Mouse (Mus musculus) forebrain, postnatal 0 days (tissue): ENCODE measurements around the gene Il17re. TPM values are rescaled to one million over a fixed set of nuclear protein-coding genes. Genes with fewer than 3 reads are reported as not detected.

Source experiments
- ATAC-seq: fragments of 200-750 bp; cut with Nextera tagmentation; 2 replicates; pipeline ENCODE4 v1.8.0; 2017; ENCODE audit warnings: mild to moderate bottlenecking, moderate library complexity
- DNase-seq: peaks from one replicate; pipeline ENCODE4 v3.0.0-alpha.2; 2015
- H3K27ac ChIP-seq: fragments of 300-500 bp; sonication (generic); 2 replicates; pipeline ENCODE4 v1.5.1; 2014; ENCODE audit warnings: low read depth, mild to moderate bottlenecking, antibody characterized with exemption, low read length, moderate library complexity, mixed read lengths
- H3K27me3 ChIP-seq: fragments of 300-500 bp; sonication (generic); 2 replicates; pipeline ENCODE4 v1.6.1; 2014; ENCODE audit warnings: mild to moderate bottlenecking, low read length, mixed read lengths; ENCODE audit not compliant: insufficient read depth
- H3K36me3 ChIP-seq: fragments of 300-500 bp; sonication (generic); 2 replicates; pipeline ENCODE4 v1.6.1; 2014; ENCODE audit warnings: mild to moderate bottlenecking, moderate library complexity; ENCODE audit not compliant: insufficient read depth
- H3K4me1 ChIP-seq: fragments of 300-500 bp; sonication (generic); 2 replicates; pipeline ENCODE4 v1.6.1; 2014; ENCODE audit warnings: antibody characterized with exemption; ENCODE audit not compliant: insufficient read depth
- H3K4me2 ChIP-seq: fragments of 300-500 bp; sonication (generic); 2 replicates; pipeline ENCODE4 v1.6.1; 2014; ENCODE audit warnings: low read depth, mild to moderate bottlenecking, moderate library complexity
- H3K4me3 ChIP-seq: fragments of 300-500 bp; sonication (generic); 2 replicates; pipeline ENCODE4 v1.5.1; 2014; ENCODE audit warnings: low read depth, low read length, mixed read lengths
- H3K9ac ChIP-seq: fragments of 300-500 bp; sonication (generic); 2 replicates; pipeline ENCODE4 v1.6.1; 2014; ENCODE audit warnings: mild to moderate bottlenecking
- H3K9me3 ChIP-seq: fragments of 300-500 bp; sonication (generic); 2 replicates; pipeline ENCODE4 v1.6.1; 2016; ENCODE audit warnings: low read length
- CTCF ChIP-seq: sonication (generic); IDR thresholded peaks from 2 replicates; pipeline ENCODE4 v1.5.1; 2016; ENCODE audit warnings: antibody characterized with exemption, control low read depth, low read depth
- WGBS: fragments of 180-500 bp; shearing (Covaris S2); extraction: QIAGEN DNeasy Blood & Tissue Kit; methylation state at CpG from one replicate; pipeline ENCODE4 v1.1.7; 2014; 5-methylcytosine and 5-hydroxymethylcytosine counted together
- polyA plus RNA-seq: library from polyadenylated mRNA; unstranded; fragments of >200 nt; fragmentation: Nextera tagmentation; extraction: Ambion mirVana; gene quantifications from 2 replicates; pipeline ENCODE4 v1.2.1, GENCODE M21; 2015
- total RNA-seq: library from RNA; depleted of rRNA; stranded (reverse); fragments of >200 nt; gene quantifications from 2 replicates; pipeline ENCODE4 v1.2.3, GENCODE M21; 2014

The Il17re gene
- total and polyA plus RNA-seq, 2 experiments from 2014 or later: 0.28 TPM; not detected in 1

- WGBS: 91% methylated on average over 6 of the region's 6 CpGs
Measured at GRCm38 (mm10) chr6:113473715-113474114, 15.4 kb downstream of the Il17re start.

GRCm38 (mm10) chr6:113477353-113477752 lies 19.1 kb downstream of the Il17re start:
- WGBS: 63% methylated on average over 7 of the region's 7 CpGs
- DNase-seq (no peak), ATAC-seq (no peak)
- Histone ChIP-seq H3K9me3 (no peaks in the 10 kb centered on the region), H3K4me1 (no peaks in the 10 kb centered on the region), H3K27ac (no peak overlapping the region), H3K4me2 (no peak overlapping the region), H3K9ac (no peak overlapping the region), H3K27me3 (no peaks in the 10 kb centered on the region), H3K36me3 (no peaks in the 10 kb centered on the region), H3K4me3 (no peak overlapping the region)
- no peak for TF ChIP-seq CTCF

More at GRCm38 (mm10) chr6:113473715-113474114, 15.4 kb downstream of the Il17re start:
- Histone ChIP-seq H3K4me1 (0 out of 2 replicates have a peak, but pooled peaks cover 4% of the 10 kb centered on the region), H3K9ac (no peak overlapping the region), H3K27me3 (peaks cover 13% of the 10 kb centered on the region), H3K4me2 (no peak overlapping the region), H3K4me3 (no peak overlapping the region), H3K27ac (no peak overlapping the region), H3K9me3 (no peaks in the 10 kb centered on the region), H3K36me3 (no peaks in the 10 kb centered on the region)
- DNase-seq (no peak), ATAC-seq (no peak)
- no peak for TF ChIP-seq CTCF

- no peak for TF ChIP-seq CTCF
- DNase-seq (no peak), ATAC-seq (no peak)
Measured at GRCm38 (mm10) chr6:113478906-113479305, 20.6 kb downstream of the Il17re start.

GRCm38 (mm10) chr6:113480555-113481373 lies 22.5 kb downstream of the Il17re start:
- Histone ChIP-seq H3K9me3 (no peaks in the 10 kb centered on the region), H3K4me2 (no peak overlapping the region), H3K36me3 (no peaks in the 10 kb centered on the region), H3K4me1 (peaks cover 19% of the 10 kb centered on the region), H3K4me3 (no peak overlapping the region), H3K27ac (no peak overlapping the region), H3K9ac (no peak overlapping the region), H3K27me3 (no peaks in the 10 kb centered on the region)
- ATAC-seq (no peak), DNase-seq (no peak)
- WGBS: 58% methylated on average over 18 of the region's 18 CpGs
- TF ChIP-seq CTCF: no peak

More at GRCm38 (mm10) chr6:113478906-113479305, 20.6 kb downstream of the Il17re start:
- no peaks in the 10 kb centered on the region for H3K27me3 ChIP-seq
- H3K4me2 ChIP-seq: no peak overlapping the region
- no peaks in the 10 kb centered on the region for H3K9me3 ChIP-seq
- WGBS: 79% methylated on average over 10 of the region's 10 CpGs
- no peak overlapping the region for H3K9ac ChIP-seq
- no peak overlapping the region for H3K27ac ChIP-seq
- no peaks in the 10 kb centered on the region for H3K36me3 ChIP-seq
- no peak overlapping the region for H3K4me3 ChIP-seq
- peaks cover 4% of the 10 kb centered on the region for H3K4me1 ChIP-seq

- 5% methylated on average over 65 of the region's 65 CpGs for WGBS
- Histone ChIP-seq H3K4me1 (peaks cover 19% of the 10 kb centered on the region), H3K27ac (peak overlapping the region; percentile 88), H3K9ac (peak overlapping the region; percentile 83), H3K27me3 (no peaks in the 10 kb centered on the region), H3K4me2 (peak overlapping the region; percentile 70), H3K4me3 (peak overlapping the region; percentile 66), H3K36me3 (peaks cover 7% of the 10 kb centered on the region; the same call in 1 of the 2 replicates), H3K9me3 (no peaks in the 10 kb centered on the region)
- ATAC-seq (peak; percentile 62), DNase-seq (peak; percentile 55)
- TF ChIP-seq CTCF: peak; percentile 44
Measured at GRCm38 (mm10) chr6:113482477-113483099, 24.3 kb downstream of the Il17re start.

GRCm38 (mm10) chr6:113483100-113483615 lies 24.9 kb downstream of the Il17re start, which contains the start of gene Creld1:
Creld1 (plus strand) TSS chr6:113483297.
- peak within 1 kb of the TSS; percentile 83 for H3K9ac ChIP-seq
- TF ChIP-seq CTCF: no peak
- peak within 1 kb of the TSS; percentile 70 for H3K4me2 ChIP-seq
- peak within 1 kb of the TSS; percentile 66 for H3K4me3 ChIP-seq
- peak within 1 kb of the TSS; percentile 88 for H3K27ac ChIP-seq
- WGBS: under 1% methylated on average over 26 of the region's 26 CpGs
- H3K36me3 ChIP-seq: peaks cover 8% of the 10 kb centered on the region; the same call in 1 of the 2 replicates
- H3K4me1 ChIP-seq: peaks cover 19% of the 10 kb centered on the region
- DNase-seq (peak; percentile 94), ATAC-seq (peak; percentile 96)
- H3K9me3 ChIP-seq: no peaks in the 10 kb centered on the region
- no peaks in the 10 kb centered on the region for H3K27me3 ChIP-seq
